Mouse (Mus musculus): ENCODE measurements around the gene Ctnnbl1.

GRCm38 (mm10) chr2:157805091-157805490, 67.9 kb downstream of the Ctnnbl1 start:
- TF ChIP-seq CTCF (IDR thresholded peaks at IDR 0.05; ENCODE audit: extremely low read depth, insufficient read depth, insufficient read length, insufficient replicate concordance) (no peak), POLR2A (IDR thresholded peaks at IDR 0.05; ENCODE audit: low read depth, low read length) (no peak)
